Mouse (Mus musculus) v-Abl transformed pro-B cells (cell line): ENCODE results near the gene Gsk3a.

Experiments used
- in situ Hi-C, 2 experiments: fragments of 400-800 bp; cut with MboI; formaldehyde crosslinking; loops; one replicate each; pipeline ENCODE4 v1.15.1; 2025; ENCODE audit not compliant: unreplicated experiment in 2 of 2

Gsk3a gene

DNA sequence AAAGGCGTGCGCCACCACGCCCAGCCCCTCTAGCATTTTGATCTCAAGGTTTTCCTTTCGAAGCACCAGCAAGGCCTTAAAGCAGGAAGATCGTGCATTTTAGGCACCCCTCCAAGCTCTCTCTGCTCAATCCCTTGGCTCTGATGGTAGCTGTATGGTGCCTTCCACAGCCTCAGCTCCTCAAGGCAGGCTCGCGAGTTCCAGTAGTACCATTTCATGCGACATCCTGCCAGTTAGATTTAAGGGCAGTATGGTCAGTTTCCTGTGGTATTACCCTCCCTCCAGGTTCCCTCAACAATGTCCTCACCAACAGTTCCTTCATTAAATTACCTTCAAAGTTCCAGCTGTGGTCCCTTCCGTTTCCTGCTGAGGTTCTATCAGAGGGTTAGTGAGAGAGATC, 41.5 kb downstream of the Gsk3a start:
- in situ Hi-C loops: no loop called here

DNA sequence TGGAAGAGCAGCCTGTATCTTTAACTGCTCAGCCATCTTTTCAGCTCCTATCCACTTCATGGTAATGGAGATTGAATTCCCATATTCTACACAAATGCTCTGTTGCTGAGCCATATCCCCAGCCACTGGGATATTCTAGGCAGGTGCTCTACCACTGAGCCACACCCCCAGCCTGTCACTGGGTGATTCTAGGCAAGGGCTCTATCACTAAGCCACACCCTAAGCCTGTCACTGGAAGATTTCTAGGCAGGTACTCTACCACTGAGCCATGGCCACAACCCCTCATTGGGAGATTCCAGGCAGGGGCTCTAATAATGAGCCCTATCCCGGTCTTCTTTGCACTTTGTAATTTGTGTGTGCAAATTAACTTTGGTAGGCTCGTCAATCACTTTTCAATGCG, 42.5 kb downstream of the Gsk3a start:
- in situ Hi-C loops: no loop called here

DNA sequence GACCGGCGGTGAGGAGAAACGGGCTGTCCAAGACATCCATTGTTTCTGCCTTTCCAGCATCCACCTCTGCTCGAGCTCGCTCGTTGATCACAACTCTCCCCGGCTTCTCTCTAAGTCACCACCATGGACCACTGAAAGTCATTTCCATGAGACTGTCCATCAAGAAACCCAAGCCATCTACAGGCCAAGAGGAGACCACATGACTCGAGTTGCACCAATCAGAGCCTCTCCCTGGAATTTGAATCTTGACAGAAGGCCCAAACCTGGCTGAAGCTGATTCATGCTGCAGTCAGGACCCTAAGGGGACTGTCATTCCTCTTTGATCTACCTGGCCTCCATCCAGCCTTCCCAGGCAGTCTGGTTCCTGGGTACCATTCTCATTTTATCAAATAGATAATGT, 45.5 kb downstream of the Gsk3a start:
- in situ Hi-C loops: no loop called here

DNA sequence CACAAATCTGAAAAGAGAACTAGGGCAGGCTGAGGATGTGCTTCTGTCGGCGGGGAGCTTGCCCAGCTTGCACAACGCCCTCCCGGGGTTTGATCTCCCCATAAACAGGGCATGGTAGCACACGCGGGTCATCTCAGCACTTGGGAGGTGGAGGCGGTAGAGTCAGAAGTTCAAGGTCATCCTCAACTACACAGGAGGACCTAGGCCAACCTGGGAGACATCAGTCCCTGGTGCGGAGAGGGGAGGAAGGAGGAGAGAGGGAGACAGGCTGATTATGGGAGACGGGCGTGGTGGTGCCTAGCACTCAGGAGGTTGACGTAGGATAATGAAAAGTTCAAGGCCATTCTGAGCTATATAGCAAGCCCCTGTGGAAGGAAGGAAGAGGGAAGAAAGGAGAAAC, 46.8 kb downstream of the Gsk3a start:
- in situ Hi-C loops: no loop called here

DNA sequence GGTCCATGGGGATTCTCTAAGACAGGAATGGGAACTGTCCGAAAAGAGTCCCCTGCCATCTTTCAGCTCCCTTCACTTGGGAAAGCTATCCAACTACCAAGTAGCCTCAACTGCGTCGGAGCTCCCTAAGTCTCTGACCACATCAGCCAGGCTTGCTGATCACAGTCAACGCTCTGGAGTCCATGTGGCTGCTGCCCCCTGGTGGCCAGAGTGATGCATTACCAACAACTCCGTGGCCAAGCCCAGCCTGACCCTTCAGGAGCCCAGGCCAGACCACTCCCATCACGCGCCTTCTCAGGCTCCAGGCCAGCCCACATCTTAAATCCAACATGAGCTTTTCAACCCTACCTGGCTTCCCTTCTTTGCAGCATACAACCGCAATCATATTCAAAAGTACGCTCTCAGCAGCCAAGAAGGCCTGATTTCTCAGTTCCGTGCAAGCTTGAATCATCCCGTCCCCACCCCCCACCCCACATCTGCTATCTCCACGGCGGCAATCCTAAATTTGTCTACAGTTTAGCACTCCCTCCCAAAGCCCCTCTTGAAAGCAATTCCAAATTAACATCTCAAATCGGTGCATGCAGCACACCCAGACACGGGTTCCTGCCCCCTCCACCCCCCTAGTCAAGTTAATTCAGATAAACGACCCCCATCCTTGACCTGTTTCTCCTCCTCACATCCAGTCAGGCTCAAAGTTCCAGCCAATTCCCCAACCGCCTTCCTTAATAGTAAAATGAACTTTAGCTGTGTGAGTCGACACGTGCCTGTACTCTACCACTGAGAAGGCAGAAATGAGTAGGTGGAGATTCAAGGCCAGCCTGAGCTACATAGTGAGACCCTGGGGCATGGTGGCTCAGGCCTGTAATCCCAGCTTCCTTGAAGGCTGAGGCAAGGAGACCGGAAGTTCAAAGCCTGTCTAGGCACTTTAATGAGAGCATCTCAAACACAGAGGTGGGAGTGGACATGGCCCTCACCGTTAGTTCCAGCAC, 49.7 kb downstream of the Gsk3a start:
- in situ Hi-C loops: loop anchor here (5.0 to 10.0 kb wide), 5 partner anchors 49 to 214 kb away; partner anchors contain the start of gene Gsk3a (in 1 of the 2)

DNA sequence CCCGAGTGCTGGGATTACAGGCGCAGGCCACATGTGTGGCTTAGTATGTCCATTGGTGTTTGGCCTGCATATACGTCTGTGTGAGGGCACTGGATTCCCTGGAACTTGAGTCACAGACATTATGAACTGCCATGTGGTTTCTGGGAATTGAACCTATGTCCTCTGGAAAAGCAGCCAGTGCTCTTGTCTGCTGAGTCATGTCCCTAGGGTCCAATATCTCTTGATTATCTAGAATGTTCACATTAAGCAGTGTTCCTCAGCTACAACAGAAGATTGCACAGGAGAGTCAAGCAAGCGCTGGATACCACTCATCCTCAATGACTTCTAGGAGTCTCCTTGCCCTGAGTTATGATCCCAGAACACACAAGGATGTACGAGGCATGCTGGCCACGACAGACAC, 53.6 kb downstream of the Gsk3a start:
- in situ Hi-C loops: loop anchor here (5.0 to 10.0 kb wide), 3 partner anchors 52 to 91 kb away; no protein-coding TSS in a partner anchor

DNA sequence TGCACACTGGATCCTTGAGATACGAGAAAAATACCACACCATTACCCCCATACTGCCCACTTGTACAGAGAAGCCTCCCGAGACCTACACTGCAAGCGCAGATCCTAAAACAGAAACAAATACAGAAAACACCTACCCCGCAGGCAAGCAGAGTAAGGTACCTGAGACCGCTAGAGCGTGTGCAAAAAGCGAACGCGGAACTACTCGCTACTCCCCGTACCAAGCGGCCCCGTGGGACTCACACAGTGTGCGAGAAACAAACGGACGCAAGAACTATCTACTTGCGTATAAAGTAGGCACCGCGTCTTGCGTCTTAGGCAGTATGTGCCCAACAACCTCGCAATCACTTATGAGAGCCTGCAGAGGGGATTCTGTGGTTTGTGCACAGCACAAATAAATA, 55.8 kb downstream of the Gsk3a start:
- in situ Hi-C loops: loop anchor here (5.0 to 10.0 kb wide), 3 partner anchors 50 to 93 kb away; no protein-coding TSS in a partner anchor

DNA sequence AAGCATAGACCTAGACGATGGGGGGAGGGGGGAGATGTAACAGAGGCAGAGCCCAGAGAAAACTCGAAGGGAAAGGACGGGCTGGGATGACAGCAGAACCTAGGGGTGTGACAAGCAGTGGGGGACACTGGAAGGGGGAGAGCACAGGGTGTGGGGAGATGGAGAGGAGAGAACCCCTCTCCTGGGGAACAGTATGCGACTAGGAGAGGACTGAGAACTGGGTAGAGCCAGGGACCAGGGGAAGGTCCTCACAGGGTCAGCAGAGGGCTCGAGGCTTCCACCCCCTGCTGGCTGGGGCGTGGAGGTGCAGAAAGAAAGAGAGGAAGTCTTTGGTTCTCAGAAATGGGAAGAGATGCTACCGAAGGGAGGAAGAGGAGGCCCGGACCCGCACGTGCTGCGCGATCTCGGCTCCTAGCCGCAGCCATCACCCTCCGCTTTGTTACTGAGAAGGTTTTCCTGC, 56.3 kb downstream of the Gsk3a start:
- in situ Hi-C loops: loop anchor here (5.0 to 10.0 kb wide), 3 partner anchors 49 to 93 kb away; no protein-coding TSS in a partner anchor

DNA sequence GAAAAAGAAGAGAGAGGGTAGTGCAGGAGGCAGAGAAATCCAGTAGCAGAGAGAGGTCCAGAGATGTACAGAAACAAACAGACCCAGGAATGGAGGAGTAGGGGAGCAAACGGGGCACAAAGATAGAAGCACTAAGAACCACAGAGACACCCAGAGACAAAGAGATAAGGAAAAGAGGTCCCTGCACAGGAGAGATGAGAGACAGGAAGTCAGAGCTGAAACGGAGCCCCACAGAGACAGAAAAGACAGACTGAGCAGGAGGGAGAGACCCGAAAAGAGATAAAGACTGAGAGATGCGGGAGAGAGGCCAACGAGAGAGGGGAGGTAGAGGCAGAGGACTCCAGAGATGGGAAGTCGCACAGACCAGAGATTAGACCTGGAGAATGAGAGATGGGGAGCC, 57.1 kb downstream of the Gsk3a start:
- in situ Hi-C loops: loop anchor here (5.0 to 10.0 kb wide), 3 partner anchors 48 to 94 kb away; no protein-coding TSS in a partner anchor

DNA sequence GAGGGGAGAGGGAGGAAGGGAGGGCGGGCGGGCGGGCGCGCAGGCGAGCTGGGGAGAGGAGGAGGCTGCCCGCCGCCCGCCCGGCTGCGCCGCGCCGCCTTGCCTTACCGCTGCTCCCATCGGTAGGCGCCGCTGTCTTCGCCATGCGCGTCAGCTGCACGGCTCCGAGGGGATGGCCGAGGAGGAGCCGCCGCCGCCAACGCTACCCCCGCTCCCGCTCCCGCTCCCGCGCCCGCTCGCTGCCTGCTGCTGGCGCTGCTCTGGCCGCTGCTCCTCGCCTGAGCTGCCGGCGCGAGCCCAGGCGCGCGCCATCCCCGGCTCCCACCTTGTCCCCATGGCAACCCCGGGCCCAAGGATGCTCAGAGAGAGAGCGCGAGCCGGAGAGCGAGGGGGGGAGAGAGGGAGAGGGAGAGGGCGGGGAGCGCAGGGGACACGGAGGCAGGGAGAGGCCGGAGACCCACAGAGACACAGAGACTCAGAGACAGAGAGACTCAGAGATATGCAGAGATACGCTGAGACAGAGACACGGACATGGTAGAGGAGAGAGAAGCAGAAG, 58.0 kb downstream of the Gsk3a start, which contains the start of gene Pou2f2:
TSS of gene Pou2f2 (minus strand) at position 121 of the 556 bp plus-strand sequence.
- in situ Hi-C loops: loop anchor here (5.0 to 10.0 kb wide), 3 partner anchors 47 to 95 kb away; no protein-coding TSS in a partner anchor

DNA sequence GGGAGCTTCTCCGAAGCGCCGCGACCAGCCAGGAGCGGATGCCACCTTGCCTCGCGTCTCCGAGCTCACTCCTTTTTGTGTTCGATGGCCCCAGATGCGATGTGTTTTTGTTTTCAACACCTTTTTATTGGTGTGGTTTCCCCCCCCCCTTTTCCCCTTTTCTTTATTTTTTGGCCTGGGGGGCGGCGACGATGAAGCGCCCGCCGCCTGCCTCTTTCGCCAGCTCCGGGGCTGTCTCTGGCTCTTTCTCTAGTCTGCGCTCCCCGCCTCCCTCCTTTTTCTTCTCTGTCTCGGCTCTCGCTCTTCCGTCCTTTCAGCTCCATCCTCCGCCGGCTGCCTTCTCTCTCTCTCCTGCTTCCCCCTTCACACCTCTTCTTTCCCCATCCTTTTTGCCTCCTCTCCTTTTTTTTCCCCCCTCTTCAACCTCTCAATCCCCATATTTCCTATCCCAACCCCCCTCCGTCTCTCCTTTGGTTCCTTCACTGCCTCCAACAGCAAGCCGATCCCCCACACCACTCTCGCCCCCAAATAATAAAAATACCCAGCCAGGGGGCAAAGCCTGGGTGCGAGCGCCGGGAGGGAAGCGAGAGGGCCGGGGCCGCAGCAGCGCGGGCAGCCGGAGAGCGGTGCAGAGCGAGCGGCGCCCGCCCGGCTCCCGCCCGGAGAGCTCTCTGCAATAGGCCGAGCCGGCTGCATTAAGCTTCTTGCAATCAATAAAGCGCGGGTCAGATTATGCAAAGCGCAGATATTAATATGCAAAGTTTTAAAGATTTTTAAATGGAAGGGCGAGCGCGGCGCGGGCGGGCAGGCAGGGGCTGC, 58.7 kb downstream of the Gsk3a start:
- in situ Hi-C loops: no loop called here

DNA sequence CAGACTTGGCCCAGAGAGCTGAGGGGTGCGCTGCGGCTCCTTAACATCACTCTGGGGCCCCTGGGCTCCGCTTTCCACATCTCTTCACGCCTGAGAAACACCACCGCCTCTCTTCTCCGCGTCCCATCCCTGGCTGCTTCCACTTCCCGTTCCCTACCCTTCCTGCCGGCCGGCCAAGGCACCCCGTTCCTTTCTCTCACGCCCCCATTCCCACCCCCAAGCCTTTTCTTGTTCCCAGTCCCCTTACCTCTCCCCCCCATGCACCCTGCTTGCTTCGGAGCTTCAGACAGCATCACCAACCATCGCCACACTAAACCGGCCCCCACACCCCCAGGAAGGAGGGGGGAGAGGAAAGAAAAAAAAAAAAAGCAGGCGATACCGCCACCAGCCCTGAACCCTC, 59.3 kb downstream of the Gsk3a start:
- in situ Hi-C loops: no loop called here
